Mouse (Mus musculus): Measurements from ENCODE around the gene Best3.
A peak's percentile ranks its signal among the peaks of the same experiment; 100 is the strongest.
"Not testable (repeated sequence)": the region's sequence is repeated elsewhere in the genome, so short reads cannot be mapped to it uniquely, and the experiment has no call there.

Gene Best3

GRCm38 (mm10) chr10:117031160-117031559 lies 45.0 kb downstream of the Best3 start:
- no peak for DNase-seq (ENCODE audit: low read depth)

DNA sequence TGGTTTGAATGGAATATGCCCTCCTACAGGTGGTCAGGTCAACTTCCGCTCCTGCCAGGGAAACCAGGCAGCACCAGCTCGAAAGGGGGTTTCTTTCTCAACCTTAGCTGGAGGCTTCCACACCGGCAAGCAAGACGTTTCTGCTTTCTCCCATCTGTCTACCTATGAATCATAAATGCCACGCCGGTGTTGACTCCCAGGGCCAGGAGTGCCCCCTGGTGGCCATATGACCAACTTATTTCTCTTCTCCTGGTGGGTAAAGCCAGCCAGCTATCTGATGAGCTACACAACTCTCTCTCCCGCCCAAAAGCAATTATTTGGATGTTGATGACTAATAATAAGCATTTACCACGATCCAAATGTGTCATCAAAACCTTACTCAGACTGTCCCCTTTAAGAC lies 47.7 kb downstream of the Best3 start:
- DNase-seq (ENCODE audit: low read depth): peak; percentile 67

- DNase-seq (ENCODE audit: low read depth): no peak
These were observed 54.2 kb downstream of the Best3 start for GRCm38 (mm10) chr10:117040355-117040754.

- DNase-seq (ENCODE audit: low read depth): no peak
These were observed 56.2 kb downstream of the Best3 start for GRCm38 (mm10) chr10:117042295-117042694.

DNA sequence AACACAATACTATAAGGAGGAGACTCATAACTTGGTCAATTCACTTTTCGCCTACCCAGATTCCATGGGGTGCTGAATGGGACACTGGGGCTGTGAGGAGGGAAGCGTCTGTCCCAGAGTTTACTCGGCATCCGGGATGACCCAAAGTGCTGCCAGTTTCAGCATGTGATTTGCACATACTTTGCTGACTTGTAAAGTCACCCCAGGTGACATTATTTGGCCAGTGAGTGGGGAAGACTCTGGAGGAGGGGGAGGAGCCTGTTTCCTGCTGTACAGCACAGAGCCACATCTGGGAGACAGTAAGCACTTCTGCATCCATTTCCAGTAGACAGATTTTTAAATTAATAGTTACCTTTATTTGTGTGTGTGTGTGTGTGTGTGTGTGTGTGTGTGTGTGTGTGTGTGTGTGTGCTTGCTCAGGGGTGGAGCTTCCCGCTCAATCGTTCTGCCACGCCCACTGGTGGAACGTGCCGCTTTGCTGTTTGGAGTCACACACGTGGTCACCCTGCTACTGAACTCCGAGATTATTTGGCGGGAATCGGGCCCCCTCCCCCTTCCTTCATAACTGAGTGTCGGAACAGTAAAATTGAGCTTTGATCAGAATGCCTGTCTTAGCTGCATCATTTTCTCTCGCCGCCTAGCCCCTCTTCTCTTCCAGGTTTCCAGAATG lies 57.5 kb downstream of the Best3 start:
- DNase-seq (ENCODE audit: low read depth): not testable (repeated sequence)

GRCm38 (mm10) chr10:117045175-117046056 lies 59.3 kb downstream of the Best3 start, which contains the start of gene Lrrc10:
Gene Lrrc10 (plus strand): TSS chr10:117045341.
- DNase-seq (ENCODE audit: low read depth): no peak

DNA sequence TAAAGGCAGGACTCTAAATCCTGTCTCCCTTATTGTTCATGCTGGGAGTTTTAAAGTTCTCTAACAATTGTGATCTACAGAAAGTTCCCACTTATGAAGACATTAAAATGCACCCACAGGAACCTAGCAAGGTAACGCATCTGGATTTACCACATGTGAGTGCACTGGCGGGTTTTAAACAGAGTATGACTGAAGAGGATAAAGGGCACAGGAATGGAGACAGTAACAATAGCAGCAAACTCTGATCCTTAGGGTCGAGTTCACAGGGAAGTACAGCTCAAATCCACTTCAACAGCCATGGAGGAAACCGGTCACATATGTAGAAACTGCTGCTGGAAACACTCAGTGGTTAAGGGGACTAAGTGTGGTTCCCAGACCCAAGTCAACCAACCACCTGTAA lies 63.1 kb downstream of the Best3 start:
- no peak for DNase-seq (ENCODE audit: low read depth)

DNA sequence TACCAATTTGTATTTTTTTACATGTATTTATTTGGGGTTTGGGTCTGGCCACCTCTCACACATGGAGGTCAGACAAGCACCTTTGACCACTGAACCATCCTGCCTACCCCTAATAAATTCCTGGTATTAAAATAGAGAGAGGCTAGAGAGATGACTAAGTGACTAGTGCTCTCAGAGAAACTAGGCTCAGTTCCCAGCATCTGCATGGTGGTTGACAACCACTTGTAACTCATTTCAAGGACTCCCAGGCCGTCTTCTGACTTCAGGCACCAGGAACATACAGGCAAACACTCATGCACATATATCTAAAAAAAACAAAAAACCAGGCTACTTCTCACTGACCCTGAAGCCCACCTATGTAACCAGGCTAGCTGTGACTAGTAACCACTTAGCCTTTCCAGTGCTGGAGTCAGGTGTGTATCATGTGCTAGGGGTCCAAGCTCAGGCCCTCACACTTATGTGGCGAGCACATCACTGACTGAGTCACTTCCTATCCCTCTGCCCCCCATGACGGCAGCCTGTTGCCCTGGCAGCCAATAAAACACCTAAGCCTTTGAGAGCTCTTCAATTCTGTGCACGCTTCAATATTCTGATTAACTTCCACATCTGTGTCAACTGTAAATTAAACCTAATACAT lies 64.0 kb downstream of the Best3 start:
- DNase-seq (ENCODE audit: low read depth): no peak

- DNase-seq (ENCODE audit: low read depth): no peak
These were observed 69.6 kb downstream of the Best3 start for GRCm38 (mm10) chr10:117055668-117056067.

- no peak for DNase-seq (ENCODE audit: low read depth)
These were observed 76.8 kb downstream of the Best3 start for GRCm38 (mm10) chr10:117062894-117063253.

DNA sequence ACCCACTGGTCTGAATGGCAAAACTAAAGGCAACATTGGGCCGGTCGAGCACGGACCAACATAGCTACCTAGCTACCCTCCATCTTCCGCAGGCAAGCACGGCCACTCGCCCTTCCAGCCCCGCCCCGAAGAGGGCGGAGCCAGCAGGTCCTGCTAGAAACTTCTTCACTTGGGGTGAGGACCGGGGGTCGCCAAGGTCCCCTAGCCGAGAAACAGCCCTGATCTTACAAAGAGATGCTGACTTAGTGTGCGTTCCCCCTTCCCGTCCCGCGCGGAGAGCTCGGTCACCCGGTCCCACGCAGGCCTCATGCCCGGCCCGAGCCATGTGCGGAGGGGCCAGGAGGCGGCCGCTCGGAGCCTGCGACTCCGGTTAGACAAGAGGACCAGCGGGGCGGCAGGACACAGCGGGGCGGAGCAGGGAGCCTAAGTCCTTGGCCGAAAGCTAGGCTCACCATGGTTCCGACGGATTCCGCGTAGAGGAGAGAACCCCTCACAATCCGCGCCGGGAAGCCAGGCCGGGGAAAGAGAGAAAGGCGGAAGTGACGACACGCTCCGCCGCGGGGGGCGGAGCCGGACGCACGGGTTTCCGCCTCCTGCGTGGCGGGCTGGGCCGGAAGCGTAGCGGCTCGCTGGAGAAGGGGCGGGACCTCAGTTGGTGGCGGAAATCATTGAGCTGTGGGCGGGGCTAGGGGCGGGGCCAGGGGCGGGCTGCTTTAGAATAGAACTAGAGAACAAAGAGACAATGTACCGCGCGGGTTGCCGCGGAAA lies 77.3 kb downstream of the Best3 start, which contains the start of gene Cct2:
TSS of gene Cct2 (minus strand) at position 561 of the 768 bp plus-strand sequence.
- DNase-seq (ENCODE audit: low read depth): peak; percentile 92

GRCm38 (mm10) chr10:117064076-117064475 lies 78.0 kb downstream of the Best3 start:
- DNase-seq (ENCODE audit: low read depth): no peak

DNA sequence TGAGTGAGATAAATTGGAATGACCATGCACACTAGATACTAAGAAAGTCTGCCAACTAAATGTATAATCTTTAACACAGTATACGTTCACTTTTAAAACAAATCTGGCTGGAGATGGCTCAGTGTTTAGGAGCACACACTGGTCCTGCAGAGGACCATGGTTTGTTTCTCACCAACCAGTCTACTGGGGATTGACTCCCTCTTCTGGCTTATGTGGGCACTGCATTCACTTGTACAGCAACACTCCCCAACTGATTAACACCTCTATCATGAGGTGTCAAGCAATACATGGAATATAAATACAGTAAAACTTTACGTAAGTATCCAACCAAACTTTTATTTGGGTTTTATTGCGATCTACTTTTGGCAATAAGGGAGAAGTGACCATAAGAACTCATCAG lies 83.0 kb downstream of the Best3 start:
- DNase-seq (ENCODE audit: low read depth): peak; percentile 32

DNA sequence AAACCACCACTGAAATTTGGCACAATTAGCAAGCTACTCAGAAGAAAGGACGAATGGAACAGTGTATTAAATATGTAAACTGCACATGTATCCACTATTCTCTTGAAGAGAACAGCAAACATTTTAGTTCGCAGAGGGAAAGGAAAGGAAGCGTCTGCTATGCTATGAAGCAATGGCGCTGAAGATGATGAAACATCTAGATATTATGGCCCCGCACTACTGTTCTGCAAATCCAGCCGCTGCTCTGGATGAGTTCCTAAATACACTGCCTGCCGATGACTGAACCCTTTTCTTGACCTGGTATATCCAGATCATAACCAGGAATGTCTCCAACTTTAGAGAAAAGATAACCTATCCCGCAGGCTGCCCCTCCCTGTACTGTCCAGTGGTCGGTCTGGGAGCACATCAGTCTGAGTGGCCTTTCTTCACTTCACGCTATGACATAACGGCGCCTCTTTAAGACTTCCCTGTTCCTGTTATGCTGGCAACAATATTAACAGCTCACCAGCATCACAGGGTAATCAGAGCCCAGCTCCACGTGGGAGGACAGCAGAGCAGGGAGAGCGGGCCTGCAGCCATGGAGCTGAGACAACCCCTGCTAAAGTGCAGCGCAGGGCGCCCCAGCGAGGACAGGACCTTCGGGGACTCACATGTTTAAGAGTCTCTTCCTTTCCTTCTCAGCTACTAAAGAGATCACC lies 86.2 kb downstream of the Best3 start:
- no peak for DNase-seq (ENCODE audit: low read depth)

- no peak for DNase-seq (ENCODE audit: low read depth)
These were observed 87.1 kb downstream of the Best3 start for GRCm38 (mm10) chr10:117073176-117073575.
